Mouse (Mus musculus): ENCODE data around the gene Cacna1b. TPM values are rescaled to one million over a fixed set of nuclear protein-coding genes. Genes with fewer than 3 reads are reported as not detected.

The Cacna1b gene
- polyA plus RNA-seq, 1 experiment = 3.8 TPM

DNA sequence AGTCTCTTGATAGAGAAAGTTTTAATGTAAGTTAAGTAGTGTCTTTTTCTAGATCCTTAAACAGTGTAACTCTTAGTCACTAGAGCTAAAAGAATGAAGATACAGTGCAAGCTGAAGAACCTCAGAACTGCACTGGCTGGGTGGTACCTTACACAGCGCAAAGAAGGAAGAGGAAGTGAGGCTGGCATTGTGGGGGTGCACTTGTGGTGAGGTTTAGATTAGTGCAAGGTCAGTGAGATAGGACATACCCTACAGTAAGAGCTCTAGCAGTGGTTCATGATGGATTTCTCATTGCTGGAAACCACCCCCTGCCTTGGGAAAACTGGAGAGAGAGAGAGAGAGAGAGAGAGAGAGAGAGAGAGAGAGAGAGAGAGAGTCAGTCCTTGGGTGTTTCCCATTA lies 192.0 kb downstream of the Cacna1b start:
- H3K4me3 ChIP-seq (replicated peaks; ENCODE audit: extremely low read depth, low read depth, low read length) = no peak overlapping the region
- no peak for TF ChIP-seq CTCF (IDR thresholded peaks at IDR 0.05; ENCODE audit: insufficient read depth, low read length)
- no peak for TF ChIP-seq POLR2A (IDR thresholded peaks at IDR 0.05; ENCODE audit: borderline replicate concordance, extremely low read depth, low read depth, low read length)
- no peak for DNase-seq
- no peaks in the 10 kb centered on the region for H3K4me1 ChIP-seq (ENCODE audit: control insufficient read depth, insufficient read depth, low read length)
- WGBS = 46% methylated on average over 1 of the region's 1 CpGs

DNA sequence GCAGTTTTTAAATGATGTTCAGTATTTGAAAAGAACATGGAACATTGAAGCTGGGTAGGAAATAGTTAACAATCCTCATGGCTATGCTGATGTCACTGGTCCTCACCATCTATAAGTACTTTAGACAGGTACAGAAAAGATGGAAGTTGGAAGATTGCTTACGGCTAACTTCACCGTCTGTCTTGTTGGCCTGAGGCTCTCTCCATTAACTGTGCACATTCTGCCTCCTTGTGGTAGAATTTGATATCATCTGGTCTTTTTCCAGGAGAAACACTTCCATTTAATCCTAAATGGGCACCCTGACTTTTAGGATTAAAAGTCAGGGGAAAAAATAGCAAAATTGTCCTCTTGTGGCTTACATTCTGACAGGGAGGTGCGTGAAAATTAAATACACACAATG lies 194.4 kb downstream of the Cacna1b start:
- Histone ChIP-seq H3K4me3 (replicated peaks; ENCODE audit: extremely low read depth, low read depth, low read length) (no peak overlapping the region), H3K4me1 (ENCODE audit: control insufficient read depth, insufficient read depth, low read length) (no peaks in the 10 kb centered on the region)
- DNase-seq = no peak
- 7% methylated on average over 3 of the region's 3 CpGs for WGBS
- TF ChIP-seq POLR2A (IDR thresholded peaks at IDR 0.05; ENCODE audit: borderline replicate concordance, extremely low read depth, low read depth, low read length) (no peak), CTCF (IDR thresholded peaks at IDR 0.05; ENCODE audit: insufficient read depth, low read length) (no peak)

DNA sequence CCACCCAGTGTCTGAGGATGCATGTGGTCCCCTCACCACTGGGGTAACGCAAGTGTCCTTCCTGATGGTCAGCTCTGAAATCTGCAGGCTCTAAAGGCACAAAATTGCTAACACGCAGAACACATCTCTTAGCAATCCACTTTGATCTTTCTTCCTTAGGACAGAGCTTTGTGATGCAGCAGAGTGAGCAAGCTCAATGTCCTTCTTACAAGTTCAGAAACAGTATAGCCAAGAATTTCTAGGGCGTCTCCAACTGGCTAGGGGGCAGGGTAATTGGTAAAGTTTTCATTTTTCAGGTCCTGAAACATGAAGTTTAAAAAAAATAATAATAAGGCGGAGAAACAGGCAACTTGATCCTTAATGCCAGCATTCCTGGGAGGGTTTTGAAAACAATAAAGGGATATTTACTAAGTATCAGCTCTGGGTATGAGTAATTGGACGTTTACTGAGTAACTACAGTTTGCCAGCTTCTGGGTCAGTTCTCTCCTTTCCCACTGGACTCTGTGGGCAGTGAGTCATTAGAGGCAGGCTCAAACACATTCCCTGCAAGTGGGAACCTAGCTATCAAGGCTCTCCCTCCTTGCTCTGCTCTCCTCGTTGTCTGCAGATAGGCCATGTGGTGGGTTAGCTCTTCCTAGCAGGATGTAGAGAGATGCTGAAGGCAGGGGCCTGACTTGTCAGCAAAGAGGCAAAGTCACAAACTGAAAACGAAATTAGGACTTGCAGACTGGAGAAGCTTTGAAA lies 200.2 kb downstream of the Cacna1b start:
- Histone ChIP-seq H3K4me1 (ENCODE audit: control insufficient read depth, insufficient read depth, low read length) (no peaks in the 10 kb centered on the region), H3K4me3 (replicated peaks; ENCODE audit: extremely low read depth, low read depth, low read length) (no peak overlapping the region)
- no peak for DNase-seq
- 69% methylated on average over 7 of the region's 7 CpGs for WGBS
- no peak for TF ChIP-seq POLR2A (IDR thresholded peaks at IDR 0.05; ENCODE audit: borderline replicate concordance, extremely low read depth, low read depth, low read length)
- TF ChIP-seq CTCF (IDR thresholded peaks at IDR 0.05; ENCODE audit: insufficient read depth, low read length) = no peak

DNA sequence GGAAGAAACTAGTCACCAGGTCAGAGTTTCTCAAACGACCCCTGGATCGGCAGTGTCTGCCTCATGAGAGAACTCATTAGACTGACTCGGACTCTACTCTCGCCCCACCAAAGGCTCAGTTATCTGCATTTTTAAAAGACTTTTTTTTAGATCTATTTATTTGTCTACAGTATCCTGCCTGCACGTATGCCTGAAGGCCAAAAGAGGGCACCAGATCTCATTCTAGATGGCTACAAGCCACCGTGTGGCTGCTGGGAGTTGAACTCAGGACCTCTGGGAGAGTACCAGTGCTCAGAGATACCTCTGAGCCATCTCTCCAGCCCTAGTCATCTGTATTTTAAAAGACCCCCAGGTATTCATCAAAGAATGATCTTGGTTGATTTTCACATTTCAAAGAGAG lies 201.0 kb downstream of the Cacna1b start:
- no peak for DNase-seq
- H3K4me1 ChIP-seq (ENCODE audit: control insufficient read depth, insufficient read depth, low read length) = no peaks in the 10 kb centered on the region
- no peak overlapping the region for H3K4me3 ChIP-seq (replicated peaks; ENCODE audit: extremely low read depth, low read depth, low read length)
- TF ChIP-seq POLR2A (IDR thresholded peaks at IDR 0.05; ENCODE audit: borderline replicate concordance, extremely low read depth, low read depth, low read length) (no peak), CTCF (IDR thresholded peaks at IDR 0.05; ENCODE audit: insufficient read depth, low read length) (no peak)
- 69% methylated on average over 6 of the region's 6 CpGs for WGBS

DNA sequence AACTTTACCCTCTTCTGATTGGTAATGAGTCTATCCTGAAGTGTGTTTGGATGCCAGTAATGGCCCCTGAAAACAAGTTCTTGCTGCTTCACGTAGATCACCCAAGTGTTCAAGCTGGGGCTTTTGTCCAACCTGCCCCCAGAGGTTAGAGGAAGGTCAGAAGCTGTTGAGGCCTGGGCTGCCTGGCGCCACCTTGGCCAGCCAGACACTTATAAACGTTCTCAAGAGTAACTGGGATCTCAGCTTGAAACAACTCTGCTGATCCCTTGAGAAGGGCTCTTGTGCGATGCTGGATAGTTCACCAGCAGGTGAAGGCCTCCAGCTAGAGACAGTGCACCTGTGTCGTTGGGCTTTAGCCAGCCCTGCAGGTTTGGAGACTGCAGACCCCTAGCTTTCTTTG lies 202.8 kb downstream of the Cacna1b start:
- DNase-seq = no peak
- WGBS = 62% methylated on average over 5 of the region's 5 CpGs
- TF ChIP-seq POLR2A (IDR thresholded peaks at IDR 0.05; ENCODE audit: borderline replicate concordance, extremely low read depth, low read depth, low read length) = no peak
- no peak for TF ChIP-seq CTCF (IDR thresholded peaks at IDR 0.05; ENCODE audit: insufficient read depth, low read length)
- Histone ChIP-seq H3K4me3 (replicated peaks; ENCODE audit: extremely low read depth, low read depth, low read length) (no peak overlapping the region), H3K4me1 (ENCODE audit: control insufficient read depth, insufficient read depth, low read length) (no peaks in the 10 kb centered on the region)

- H3K4me3 ChIP-seq (replicated peaks; ENCODE audit: extremely low read depth, low read depth, low read length) = no peak overlapping the region
- no peak for DNase-seq
- no peak for TF ChIP-seq CTCF (IDR thresholded peaks at IDR 0.05; ENCODE audit: insufficient read depth, low read length)
- no peak for TF ChIP-seq POLR2A (IDR thresholded peaks at IDR 0.05; ENCODE audit: borderline replicate concordance, extremely low read depth, low read depth, low read length)
- peaks cover 4% of the 10 kb centered on the region for H3K4me1 ChIP-seq (ENCODE audit: control insufficient read depth, insufficient read depth, low read length)
- WGBS = 71% methylated on average over 6 of the region's 6 CpGs
Measured at GRCm38 (mm10) chr2:24556347-24556746, 206.6 kb downstream of the Cacna1b start.

GRCm38 (mm10) chr2:24553962-24554361 lies 209.0 kb downstream of the Cacna1b start:
- no peak for DNase-seq
- Histone ChIP-seq H3K4me3 (replicated peaks; ENCODE audit: extremely low read depth, low read depth, low read length) (no peak overlapping the region), H3K4me1 (ENCODE audit: control insufficient read depth, insufficient read depth, low read length) (peaks cover 4% of the 10 kb centered on the region)
- WGBS = 24% methylated on average over 7 of the region's 7 CpGs
- TF ChIP-seq CTCF (IDR thresholded peaks at IDR 0.05; ENCODE audit: insufficient read depth, low read length) = no peak
- no peak for TF ChIP-seq POLR2A (IDR thresholded peaks at IDR 0.05; ENCODE audit: borderline replicate concordance, extremely low read depth, low read depth, low read length)

Other genes with a start within 250 kb of the Cacna1b start
- 41.3 and 57.3 TPM in 2 replicates for gene Ehmt1, start 156.5 kb upstream of the Cacna1b start, polyA plus RNA-seq (2012; rRNA removed)
- 221 and 242 TPM in 2 replicates for gene Arrdc1, start 172.1 kb upstream of the Cacna1b start, polyA plus RNA-seq (2012; rRNA removed)
- gene Zmynd19, start 186.6 kb upstream of the Cacna1b start, polyA plus RNA-seq (2012; rRNA removed) = 3.7 and 5.5 TPM in 2 replicates
- gene Dph7, start 199.2 kb upstream of the Cacna1b start, polyA plus RNA-seq (2012; rRNA removed) = 12.8 and 17.6 TPM in 2 replicates
- 17.8 and 23.4 TPM in 2 replicates for gene Mrpl41, start 211.9 kb upstream of the Cacna1b start, polyA plus RNA-seq (2012; rRNA removed)
- 17.6 and 26.9 TPM in 2 replicates for gene Pnpla7, start 212.9 kb upstream of the Cacna1b start, polyA plus RNA-seq (2012; rRNA removed)